Mouse (Mus musculus): ENCODE results near the gene Arsa. TPM values are rescaled to one million over a fixed set of nuclear protein-coding genes. Genes with fewer than 3 reads are reported as not detected.

Gene Arsa
- polyA plus RNA-seq (2015; fragmentation: Nextera tagmentation; extraction: Ambion mirVana) = 4.3 and 5.0 TPM in 2 replicates

- H3K9ac ChIP-seq (ENCODE audit: low read depth, low read length) = peak within 1 kb of the TSS; percentile 58
- peak within 1 kb of the TSS; percentile 58 for H3K27ac ChIP-seq (ENCODE audit: low read length)
These were observed at the start of gene Arsa for GRCm38 (mm10) chr15:89477091-89477491. TSS of gene Arsa (minus strand) at chr15:89477425.

DNA sequence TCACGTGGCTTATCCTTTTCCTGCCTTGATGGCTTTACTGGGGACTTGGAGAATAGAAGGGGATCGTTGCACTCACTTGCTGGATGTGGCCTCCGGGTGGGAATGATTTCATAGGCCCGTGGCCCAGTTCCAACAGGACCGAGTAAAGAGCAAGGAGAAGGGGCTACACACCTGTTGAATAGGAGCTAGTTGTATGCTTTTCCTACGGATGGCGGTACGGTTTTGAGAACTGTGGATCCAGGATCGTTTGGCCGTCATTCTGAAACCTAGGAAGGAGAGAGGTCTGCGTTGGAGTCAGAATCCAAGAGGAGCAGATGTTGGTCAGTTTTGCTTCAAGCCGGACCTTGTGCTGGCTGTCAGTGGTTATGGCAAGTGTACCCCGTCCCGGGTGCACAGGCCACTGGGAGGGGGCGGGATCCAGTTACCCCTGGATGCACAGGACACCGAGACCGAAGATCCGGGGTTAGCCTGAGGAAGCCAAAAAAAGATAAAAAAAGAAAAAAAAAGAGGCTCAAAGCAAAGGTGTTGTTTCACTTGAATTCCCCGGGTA, 49.6 kb upstream of the Arsa start:
- 83% methylated on average over 19 of the region's 19 CpGs for WGBS (ENCODE audit: insufficient replicate concordance)
- no peaks in the 10 kb centered on the region for H3K9me3 ChIP-seq (replicated peaks; ENCODE audit: control insufficient read depth, low read length)
- no peak overlapping the region for H3K27ac ChIP-seq (ENCODE audit: low read length)
- H3K4me2 ChIP-seq (ENCODE audit: low read depth, low read length) = no peak overlapping the region
- H3K27me3 ChIP-seq (ENCODE audit: control insufficient read depth, insufficient read depth, low read depth, low read length) = peaks cover 6% of the 10 kb centered on the region
- no peak overlapping the region for H3K9ac ChIP-seq (ENCODE audit: low read depth, low read length)
- H3K4me1 ChIP-seq (ENCODE audit: control insufficient read depth, low read depth, low read length) = no peaks in the 10 kb centered on the region
- H3K36me3 ChIP-seq (ENCODE audit: control insufficient read depth, insufficient read depth) = no peaks in the 10 kb centered on the region
- no peak overlapping the region for H3K4me3 ChIP-seq (ENCODE audit: low read depth, low read length)
- ATAC-seq (ENCODE audit: low read depth) = no peak

More at GRCm38 (mm10) chr15:89477091-89477491, at the start of gene Arsa:
- no peak for ATAC-seq (ENCODE audit: low read depth)
- H3K4me1 ChIP-seq (ENCODE audit: control insufficient read depth, low read depth, low read length) = peaks cover 12% of the 10 kb centered on the region
- no peaks in the 10 kb centered on the region for H3K27me3 ChIP-seq (ENCODE audit: control insufficient read depth, insufficient read depth, low read depth, low read length)
- no peaks in the 10 kb centered on the region for H3K36me3 ChIP-seq (ENCODE audit: control insufficient read depth, insufficient read depth)
- peak within 1 kb of the TSS; percentile 67 for H3K4me3 ChIP-seq (ENCODE audit: low read depth, low read length)
- peak within 1 kb of the TSS; percentile 81 for H3K4me2 ChIP-seq (ENCODE audit: low read depth, low read length)
- no peaks in the 10 kb centered on the region for H3K9me3 ChIP-seq (replicated peaks; ENCODE audit: control insufficient read depth, low read length)
- WGBS (ENCODE audit: insufficient replicate concordance) = 30% methylated on average over 9 of the region's 9 CpGs

DNA sequence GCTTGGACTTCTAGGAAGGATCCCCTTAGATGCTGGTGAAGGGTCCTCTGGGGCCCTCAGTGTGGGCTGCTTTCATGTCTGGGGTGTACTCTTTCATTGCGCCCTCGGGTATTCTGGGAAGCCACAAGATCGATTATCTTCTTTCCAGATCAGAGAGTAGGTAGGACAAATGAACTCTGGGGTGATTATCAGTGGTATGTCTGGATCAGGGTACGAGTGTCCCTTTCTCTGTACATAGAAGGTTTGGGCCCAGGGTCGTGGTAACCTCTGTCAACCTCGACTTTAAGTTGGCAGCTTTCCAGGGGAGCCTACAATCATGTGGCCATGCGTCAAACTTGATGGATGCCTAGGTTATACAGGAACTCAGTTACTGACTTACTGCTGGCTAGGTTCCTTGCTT, 48.7 kb upstream of the Arsa start:
- H3K4me3 ChIP-seq (ENCODE audit: low read depth, low read length) = no peak overlapping the region
- no peaks in the 10 kb centered on the region for H3K4me1 ChIP-seq (ENCODE audit: control insufficient read depth, low read depth, low read length)
- no peak for ATAC-seq (ENCODE audit: low read depth)
- no peaks in the 10 kb centered on the region for H3K36me3 ChIP-seq (ENCODE audit: control insufficient read depth, insufficient read depth)
- WGBS (ENCODE audit: insufficient replicate concordance) = 48% methylated on average over 7 of the region's 7 CpGs
- no peak overlapping the region for H3K27ac ChIP-seq (ENCODE audit: low read length)
- no peaks in the 10 kb centered on the region for H3K9me3 ChIP-seq (replicated peaks; ENCODE audit: control insufficient read depth, low read length)
- H3K4me2 ChIP-seq (ENCODE audit: low read depth, low read length) = no peak overlapping the region
- peaks cover 6% of the 10 kb centered on the region for H3K27me3 ChIP-seq (ENCODE audit: control insufficient read depth, insufficient read depth, low read depth, low read length)
- H3K9ac ChIP-seq (ENCODE audit: low read depth, low read length) = no peak overlapping the region

DNA sequence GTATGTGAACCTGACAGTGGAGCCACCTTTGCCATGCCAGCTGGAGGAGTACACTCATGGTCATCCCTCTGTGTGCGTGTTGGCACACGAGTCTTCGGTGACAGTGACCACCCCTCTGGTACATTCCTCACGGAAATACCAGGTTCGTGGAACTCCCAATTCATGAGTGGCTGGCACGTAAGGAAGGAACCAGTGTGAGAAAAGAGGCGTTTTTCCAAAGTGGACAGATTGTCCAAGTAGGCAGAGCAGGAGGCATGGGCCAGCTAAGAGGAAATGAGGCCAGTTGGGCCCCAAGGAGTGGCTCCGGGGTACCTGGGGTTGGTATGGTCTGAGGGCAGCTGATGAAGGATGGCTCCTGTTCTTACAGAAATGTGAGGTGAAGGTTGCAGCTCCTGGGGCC, 48.2 kb upstream of the Arsa start:
- no peak overlapping the region for H3K9ac ChIP-seq (ENCODE audit: low read depth, low read length)
- H3K4me3 ChIP-seq (ENCODE audit: low read depth, low read length) = no peak overlapping the region
- no peaks in the 10 kb centered on the region for H3K4me1 ChIP-seq (ENCODE audit: control insufficient read depth, low read depth, low read length)
- H3K27me3 ChIP-seq (ENCODE audit: control insufficient read depth, insufficient read depth, low read depth, low read length) = peaks cover 6% of the 10 kb centered on the region
- 77% methylated on average over 8 of the region's 8 CpGs for WGBS (ENCODE audit: insufficient replicate concordance)
- no peak overlapping the region for H3K4me2 ChIP-seq (ENCODE audit: low read depth, low read length)
- no peaks in the 10 kb centered on the region for H3K9me3 ChIP-seq (replicated peaks; ENCODE audit: control insufficient read depth, low read length)
- H3K27ac ChIP-seq (ENCODE audit: low read length) = no peak overlapping the region
- no peak for ATAC-seq (ENCODE audit: low read depth)
- H3K36me3 ChIP-seq (ENCODE audit: control insufficient read depth, insufficient read depth) = no peaks in the 10 kb centered on the region

DNA sequence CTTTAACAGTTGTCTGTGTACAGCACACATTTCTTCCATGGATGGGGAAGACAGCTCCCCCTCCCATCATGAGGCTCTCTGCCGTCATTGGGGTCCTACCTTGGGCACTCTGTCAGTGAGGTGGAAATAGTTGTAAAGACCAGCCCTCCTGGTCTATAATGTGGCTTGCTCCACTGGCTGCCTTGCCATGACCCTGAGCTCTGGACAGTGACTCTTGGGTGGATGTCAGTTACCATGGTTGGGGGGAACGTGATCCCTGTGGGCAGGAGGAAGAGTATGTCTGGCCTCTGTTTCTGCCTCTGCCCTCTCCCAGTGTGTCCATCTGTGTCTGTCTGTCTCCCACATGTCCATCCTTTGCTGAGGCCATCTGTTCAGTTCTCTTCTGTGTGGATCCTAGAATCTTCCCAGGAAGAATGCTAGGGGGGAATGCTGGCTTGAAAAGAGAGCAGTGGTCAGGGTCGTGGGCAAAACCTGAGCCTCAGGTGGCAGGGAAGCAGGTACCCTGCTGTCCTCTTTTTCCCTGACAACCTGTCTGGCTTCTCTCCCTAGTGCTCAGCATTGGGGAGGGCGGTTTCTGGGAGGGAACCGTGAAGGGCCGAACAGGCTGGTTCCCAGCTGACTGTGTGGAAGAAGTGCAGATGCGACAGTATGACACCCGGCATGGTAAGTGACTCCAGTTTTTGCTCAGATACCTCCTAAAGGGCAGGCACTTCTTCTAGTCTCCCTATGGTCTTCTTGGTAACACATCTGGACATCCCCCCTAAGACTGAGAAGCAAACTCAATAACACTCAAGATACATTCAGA, 47.6 kb upstream of the Arsa start:
- Histone ChIP-seq H3K27ac (ENCODE audit: low read length) (no peak overlapping the region), H3K4me1 (ENCODE audit: control insufficient read depth, low read depth, low read length) (no peaks in the 10 kb centered on the region), H3K9me3 (replicated peaks; ENCODE audit: control insufficient read depth, low read length) (no peaks in the 10 kb centered on the region), H3K9ac (ENCODE audit: low read depth, low read length) (no peak overlapping the region), H3K4me2 (ENCODE audit: low read depth, low read length) (no peak overlapping the region), H3K4me3 (ENCODE audit: low read depth, low read length) (no peak overlapping the region), H3K36me3 (ENCODE audit: control insufficient read depth, insufficient read depth) (no peaks in the 10 kb centered on the region), H3K27me3 (ENCODE audit: control insufficient read depth, insufficient read depth, low read depth, low read length) (peaks cover 6% of the 10 kb centered on the region)
- ATAC-seq (ENCODE audit: low read depth) = no peak
- 82% methylated on average over 8 of the region's 8 CpGs for WGBS (ENCODE audit: insufficient replicate concordance)

GRCm38 (mm10) chr15:89524001-89524571, 46.9 kb upstream of the Arsa start:
- H3K27ac ChIP-seq (ENCODE audit: low read length) = no peak overlapping the region
- no peak overlapping the region for H3K9ac ChIP-seq (ENCODE audit: low read depth, low read length)
- peak overlapping the region; percentile 29; the same call in 1 of the 2 replicates for H3K4me3 ChIP-seq (ENCODE audit: low read depth, low read length)
- ATAC-seq (ENCODE audit: low read depth) = no peak
- H3K27me3 ChIP-seq (ENCODE audit: control insufficient read depth, insufficient read depth, low read depth, low read length) = peaks cover 6% of the 10 kb centered on the region
- WGBS (ENCODE audit: insufficient replicate concordance) = 62% methylated on average over 46 of the region's 52 CpGs
- H3K4me2 ChIP-seq (ENCODE audit: low read depth, low read length) = peak overlapping the region; percentile 44
- H3K4me1 ChIP-seq (ENCODE audit: control insufficient read depth, low read depth, low read length) = no peaks in the 10 kb centered on the region
- H3K36me3 ChIP-seq (ENCODE audit: control insufficient read depth, insufficient read depth) = no peaks in the 10 kb centered on the region
- no peaks in the 10 kb centered on the region for H3K9me3 ChIP-seq (replicated peaks; ENCODE audit: control insufficient read depth, low read length)

DNA sequence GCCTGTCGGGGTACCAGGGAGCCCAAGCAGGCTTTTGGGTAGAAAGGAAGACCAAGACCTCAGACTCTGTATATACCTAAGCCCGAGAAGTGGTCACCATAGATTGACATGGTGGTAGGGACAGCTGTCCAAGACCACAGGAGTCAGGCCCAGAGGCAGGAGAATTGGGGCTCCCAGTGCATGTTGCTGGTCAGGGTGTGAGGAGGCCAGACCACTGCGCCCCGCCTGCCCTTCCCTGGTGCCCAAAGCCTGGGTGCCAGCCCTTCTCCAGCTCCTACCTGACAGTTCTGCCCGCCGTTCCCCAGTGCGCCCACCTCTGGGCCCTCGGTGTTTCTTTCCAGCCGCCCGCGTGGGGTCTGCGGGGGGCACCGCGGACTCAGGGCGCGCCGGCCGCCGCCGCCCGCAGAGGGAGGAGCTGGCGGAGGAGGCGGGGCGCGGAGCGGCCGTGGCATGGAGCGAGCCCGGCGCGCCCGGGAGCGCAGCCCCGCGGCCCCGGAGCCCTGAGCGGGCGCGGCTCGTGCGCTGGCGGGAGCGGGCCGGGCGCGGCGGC, 46.1 kb upstream of the Arsa start:
- no peak for ATAC-seq (ENCODE audit: low read depth)

DNA sequence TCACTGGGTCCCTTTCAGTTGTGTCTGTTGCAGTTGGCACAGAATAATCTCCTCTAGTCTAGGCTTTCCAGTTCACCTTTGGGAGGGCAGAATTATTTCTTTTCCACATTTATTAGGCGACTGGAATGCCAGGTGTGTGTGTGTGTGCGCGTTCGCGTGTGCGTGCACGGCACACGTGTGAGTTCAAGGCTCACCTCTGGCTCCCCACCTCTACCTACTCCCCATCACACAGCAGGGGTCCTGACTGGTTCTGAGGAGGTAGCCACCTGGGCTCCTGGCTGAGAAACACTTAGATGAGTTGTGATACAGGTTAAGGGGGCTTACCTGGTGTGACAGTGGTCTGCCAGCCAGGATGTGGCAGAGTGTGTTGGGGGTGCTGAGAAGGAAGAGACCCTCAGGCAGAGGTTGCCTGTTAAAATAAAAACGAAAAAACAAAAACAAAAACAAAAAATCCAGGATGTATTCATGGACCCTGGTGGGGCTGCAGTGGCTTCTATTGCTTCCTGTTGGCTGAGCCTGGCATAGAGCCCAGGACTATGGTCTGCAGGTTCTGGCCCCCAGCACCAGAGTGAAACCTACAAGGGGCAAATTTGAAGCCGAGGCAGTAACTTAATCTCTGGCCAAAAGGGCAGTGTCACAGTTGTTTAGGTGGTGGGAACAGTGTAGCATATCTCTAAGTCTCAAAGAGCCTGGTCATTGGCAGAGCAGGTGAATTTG, 45.5 kb upstream of the Arsa start:
- no peak overlapping the region for H3K4me3 ChIP-seq (ENCODE audit: low read depth, low read length)
- ATAC-seq (ENCODE audit: low read depth) = no peak
- no peaks in the 10 kb centered on the region for H3K36me3 ChIP-seq (ENCODE audit: control insufficient read depth, insufficient read depth)
- H3K27me3 ChIP-seq (ENCODE audit: control insufficient read depth, insufficient read depth, low read depth, low read length) = peaks cover 6% of the 10 kb centered on the region
- no peak overlapping the region for H3K9ac ChIP-seq (ENCODE audit: low read depth, low read length)
- no peaks in the 10 kb centered on the region for H3K9me3 ChIP-seq (replicated peaks; ENCODE audit: control insufficient read depth, low read length)
- no peak overlapping the region for H3K4me2 ChIP-seq (ENCODE audit: low read depth, low read length)
- no peak overlapping the region for H3K27ac ChIP-seq (ENCODE audit: low read length)
- 84% methylated on average over 10 of the region's 10 CpGs for WGBS (ENCODE audit: insufficient replicate concordance)
- no peaks in the 10 kb centered on the region for H3K4me1 ChIP-seq (ENCODE audit: control insufficient read depth, low read depth, low read length)

More for the DNA sequence above, 46.1 kb upstream of the Arsa start:
- Histone ChIP-seq H3K9ac (ENCODE audit: low read depth, low read length) (no peak overlapping the region), H3K36me3 (ENCODE audit: control insufficient read depth, insufficient read depth) (no peaks in the 10 kb centered on the region), H3K27ac (ENCODE audit: low read length) (no peak overlapping the region), H3K9me3 (replicated peaks; ENCODE audit: control insufficient read depth, low read length) (no peaks in the 10 kb centered on the region), H3K27me3 (ENCODE audit: control insufficient read depth, insufficient read depth, low read depth, low read length) (peaks cover 6% of the 10 kb centered on the region), H3K4me3 (ENCODE audit: low read depth, low read length) (peak overlapping the region; percentile 27), H3K4me2 (ENCODE audit: low read depth, low read length) (peak overlapping the region; percentile 40), H3K4me1 (ENCODE audit: control insufficient read depth, low read depth, low read length) (no peaks in the 10 kb centered on the region)
- WGBS (ENCODE audit: insufficient replicate concordance) = 71% methylated on average over 28 of the region's 47 CpGs
